Mouse (Mus musculus) heart, embryonic 15.5 days (tissue): ENCODE results near the gene Klhdc2. TPM values are rescaled to one million over a fixed set of nuclear protein-coding genes. Genes with fewer than 3 reads are reported as not detected.

Experiments used
- ATAC-seq: fragments of 200-750 bp; cut with Nextera tagmentation; replicated peaks from 2 replicates; pipeline ENCODE4 v1.8.0; 2017; ENCODE audit warnings: low read depth, moderate TSS enrichment; ENCODE audit not compliant: insufficient number of reproducible peaks, insufficient read depth, low FRiP score
- H3K27ac ChIP-seq: fragments of 300-500 bp; sonication (generic); 2 replicates; pipeline ENCODE4 v1.5.1; 2015; ENCODE audit warnings: mild to moderate bottlenecking, inconsistent platforms
- H3K27me3 ChIP-seq: fragments of 300-500 bp; sonication (generic); 2 replicates; pipeline ENCODE4 v1.6.1; 2015; ENCODE audit warnings: inconsistent platforms
- H3K36me3 ChIP-seq: fragments of 300-500 bp; sonication (generic); 2 replicates; pipeline ENCODE4 v1.6.1; 2015; ENCODE audit warnings: mild to moderate bottlenecking, inconsistent platforms
- H3K4me1 ChIP-seq: fragments of 300-500 bp; sonication (generic); replicated peaks from 2 replicates; pipeline ENCODE4 v1.6.1; 2015; ENCODE audit warnings: inconsistent platforms
- H3K4me2 ChIP-seq: fragments of 300-500 bp; sonication (generic); 2 replicates; pipeline ENCODE4 v1.6.1; 2015; ENCODE audit warnings: inconsistent platforms, mild to moderate bottlenecking, moderate library complexity
- H3K4me3 ChIP-seq: fragments of 300-500 bp; sonication (generic); 2 replicates; pipeline ENCODE4 v1.5.1; 2015; ENCODE audit warnings: mild to moderate bottlenecking, inconsistent platforms
- H3K9ac ChIP-seq: fragments of 300-500 bp; sonication (generic); 2 replicates; pipeline ENCODE4 v1.6.1; 2015; ENCODE audit warnings: mild to moderate bottlenecking, inconsistent platforms
- H3K9me3 ChIP-seq: fragments of 300-500 bp; sonication (generic); replicated peaks from 2 replicates; pipeline ENCODE4 v1.6.1; 2016; ENCODE audit warnings: inconsistent platforms
- WGBS: fragments of 180-500 bp; shearing (Covaris S2); methylation state at CpG from one replicate; pipeline ENCODE4 v1.1.7; 2015; ENCODE audit warnings: mixed read lengths; 5-methylcytosine and 5-hydroxymethylcytosine counted together
- polyA plus RNA-seq: library from polyadenylated mRNA; unstranded; fragments of >200 nt; fragmentation: Nextera tagmentation; extraction: Ambion mirVana; gene quantifications from 2 replicates; pipeline ENCODE4 v1.2.1, GENCODE M21; 2015

The Klhdc2 gene
- polyA plus RNA-seq, 1 experiment from 2014 or later = 122 TPM

- H3K27ac ChIP-seq = no peak overlapping the region
- no peaks in the 10 kb centered on the region for H3K9me3 ChIP-seq
- no peaks in the 10 kb centered on the region for H3K36me3 ChIP-seq
- H3K4me3 ChIP-seq = no peak overlapping the region
- WGBS = 84% methylated on average over 7 of the region's 7 CpGs
- no peak overlapping the region for H3K9ac ChIP-seq
- no peaks in the 10 kb centered on the region for H3K27me3 ChIP-seq
- no peak for ATAC-seq
- H3K4me2 ChIP-seq = no peak overlapping the region
- no peaks in the 10 kb centered on the region for H3K4me1 ChIP-seq
Observed at GRCm38 (mm10) chr12:69283146-69283545, 13.3 kb upstream of the Klhdc2 start.

GRCm38 (mm10) chr12:69287535-69287934 is 8.9 kb upstream of the Klhdc2 start:
- H3K4me2 ChIP-seq = no peak overlapping the region
- H3K4me3 ChIP-seq = no peak overlapping the region
- no peaks in the 10 kb centered on the region for H3K36me3 ChIP-seq
- WGBS = 83% methylated on average over 8 of the region's 8 CpGs
- no peaks in the 10 kb centered on the region for H3K27me3 ChIP-seq
- no peak overlapping the region for H3K9ac ChIP-seq
- no peaks in the 10 kb centered on the region for H3K9me3 ChIP-seq
- no peak for ATAC-seq
- H3K4me1 ChIP-seq = no peaks in the 10 kb centered on the region
- H3K27ac ChIP-seq = no peak overlapping the region

- no peak overlapping the region for H3K4me3 ChIP-seq
- no peak overlapping the region for H3K27ac ChIP-seq
- no peak overlapping the region for H3K4me2 ChIP-seq
- H3K9ac ChIP-seq = no peak overlapping the region
- no peaks in the 10 kb centered on the region for H3K27me3 ChIP-seq
- no peaks in the 10 kb centered on the region for H3K9me3 ChIP-seq
- ATAC-seq = no peak
- 62% methylated on average over 9 of the region's 9 CpGs for WGBS
- no peaks in the 10 kb centered on the region for H3K4me1 ChIP-seq
- no peaks in the 10 kb centered on the region for H3K36me3 ChIP-seq
Observed at GRCm38 (mm10) chr12:69288699-69289098, 7.8 kb upstream of the Klhdc2 start.

GRCm38 (mm10) chr12:69292401-69292800 is 4.1 kb upstream of the Klhdc2 start:
- Histone ChIP-seq H3K4me3 (no peak overlapping the region), H3K9me3 (no peaks in the 10 kb centered on the region), H3K36me3 (no peaks in the 10 kb centered on the region), H3K4me1 (peaks cover 5% of the 10 kb centered on the region; the same call in 1 of the 2 replicates), H3K27me3 (no peaks in the 10 kb centered on the region), H3K9ac (no peak overlapping the region), H3K4me2 (no peak overlapping the region), H3K27ac (no peak overlapping the region)
- 84% methylated on average over 6 of the region's 6 CpGs for WGBS
- no peak for ATAC-seq

GRCm38 (mm10) chr12:69293815-69294214 is 2.7 kb upstream of the Klhdc2 start:
- no peak overlapping the region for H3K27ac ChIP-seq
- no peak for ATAC-seq
- WGBS = 37% methylated on average over 2 of the region's 2 CpGs
- H3K9ac ChIP-seq = no peak overlapping the region
- H3K9me3 ChIP-seq = no peaks in the 10 kb centered on the region
- no peaks in the 10 kb centered on the region for H3K27me3 ChIP-seq
- no peak overlapping the region for H3K4me2 ChIP-seq
- no peak overlapping the region for H3K4me3 ChIP-seq
- H3K36me3 ChIP-seq = no peaks in the 10 kb centered on the region
- peaks cover 14% of the 10 kb centered on the region for H3K4me1 ChIP-seq

GRCm38 (mm10) chr12:69294936-69295335 is 1.5 kb upstream of the Klhdc2 start:
- no peak overlapping the region for H3K27ac ChIP-seq
- WGBS = 79% methylated on average over 2 of the region's 2 CpGs
- no peak for ATAC-seq

GRCm38 (mm10) chr12:69295651-69296050 is 830 bp upstream of the Klhdc2 start:
- Histone ChIP-seq H3K36me3 (peaks cover 7% of the 10 kb centered on the region; the same call in 1 of the 2 replicates), H3K4me3 (peak overlapping the region; percentile 84), H3K4me1 (peaks cover 20% of the 10 kb centered on the region), H3K27me3 (no peaks in the 10 kb centered on the region), H3K4me2 (peak overlapping the region; percentile 75), H3K27ac (peak overlapping the region; percentile 93), H3K9me3 (no peaks in the 10 kb centered on the region), H3K9ac (no peak overlapping the region)
- 84% methylated on average over 4 of the region's 4 CpGs for WGBS
- ATAC-seq = no peak

More at GRCm38 (mm10) chr12:69294936-69295335, 1.5 kb upstream of the Klhdc2 start:
- H3K36me3 ChIP-seq = no peaks in the 10 kb centered on the region
- H3K9me3 ChIP-seq = no peaks in the 10 kb centered on the region
- H3K4me2 ChIP-seq = no peak overlapping the region
- no peak overlapping the region for H3K4me3 ChIP-seq
- H3K4me1 ChIP-seq = peaks cover 20% of the 10 kb centered on the region
- H3K27me3 ChIP-seq = no peaks in the 10 kb centered on the region
- no peak overlapping the region for H3K9ac ChIP-seq

- peak overlapping the region; percentile 84 for H3K4me3 ChIP-seq
- no peaks in the 10 kb centered on the region for H3K27me3 ChIP-seq
- WGBS = 17% methylated on average over 20 of the region's 20 CpGs
- peaks cover 20% of the 10 kb centered on the region for H3K4me1 ChIP-seq
- H3K4me2 ChIP-seq = peak overlapping the region; percentile 75
- no peak for ATAC-seq
- peak overlapping the region; percentile 88 for H3K9ac ChIP-seq
- H3K27ac ChIP-seq = peak overlapping the region; percentile 93
- no peaks in the 10 kb centered on the region for H3K9me3 ChIP-seq
- H3K36me3 ChIP-seq = peaks cover 23% of the 10 kb centered on the region
Observed at GRCm38 (mm10) chr12:69297411-69298150, 1.1 kb downstream of the Klhdc2 start.

- H3K4me3 ChIP-seq = peak overlapping the region; percentile 84
Observed at GRCm38 (mm10) chr12:69298281-69298680, 1.8 kb downstream of the Klhdc2 start.

GRCm38 (mm10) chr12:69299231-69299630 is 2.8 kb downstream of the Klhdc2 start:
- peaks cover 35% of the 10 kb centered on the region for H3K36me3 ChIP-seq
- no peak for ATAC-seq
- peak overlapping the region; percentile 20; the same call in 1 of the 2 replicates for H3K4me2 ChIP-seq
- peaks cover 20% of the 10 kb centered on the region for H3K4me1 ChIP-seq
- no peaks in the 10 kb centered on the region for H3K9me3 ChIP-seq
- no peaks in the 10 kb centered on the region for H3K27me3 ChIP-seq
- no peak overlapping the region for H3K9ac ChIP-seq
- no peak overlapping the region for H3K4me3 ChIP-seq
- no peak overlapping the region for H3K27ac ChIP-seq
- 46% methylated on average over 12 of the region's 12 CpGs for WGBS

More at GRCm38 (mm10) chr12:69298281-69298680, 1.8 kb downstream of the Klhdc2 start:
- H3K9me3 ChIP-seq = no peaks in the 10 kb centered on the region
- no peaks in the 10 kb centered on the region for H3K27me3 ChIP-seq
- no peak overlapping the region for H3K9ac ChIP-seq
- no peak overlapping the region for H3K27ac ChIP-seq
- 83% methylated on average over 4 of the region's 4 CpGs for WGBS
- H3K4me2 ChIP-seq = peak overlapping the region; percentile 75
- ATAC-seq = no peak
- H3K36me3 ChIP-seq = peaks cover 28% of the 10 kb centered on the region
- H3K4me1 ChIP-seq = peaks cover 20% of the 10 kb centered on the region

GRCm38 (mm10) chr12:69299831-69300230 is 3.4 kb downstream of the Klhdc2 start:
- H3K27ac ChIP-seq = no peak overlapping the region
- ATAC-seq = no peak
- no peaks in the 10 kb centered on the region for H3K9me3 ChIP-seq
- H3K4me1 ChIP-seq = peaks cover 20% of the 10 kb centered on the region
- 87% methylated on average over 3 of the region's 3 CpGs for WGBS
- no peaks in the 10 kb centered on the region for H3K27me3 ChIP-seq
- H3K4me2 ChIP-seq = no peak overlapping the region
- no peak overlapping the region for H3K4me3 ChIP-seq
- H3K36me3 ChIP-seq = peaks cover 39% of the 10 kb centered on the region
- H3K9ac ChIP-seq = no peak overlapping the region

GRCm38 (mm10) chr12:69300391-69300790 is 3.9 kb downstream of the Klhdc2 start:
- no peak for ATAC-seq
- Histone ChIP-seq H3K4me3 (no peak overlapping the region), H3K9ac (no peak overlapping the region), H3K27ac (no peak overlapping the region), H3K36me3 (peaks cover 45% of the 10 kb centered on the region), H3K4me1 (peaks cover 20% of the 10 kb centered on the region), H3K9me3 (no peaks in the 10 kb centered on the region), H3K27me3 (no peaks in the 10 kb centered on the region), H3K4me2 (no peak overlapping the region)
- 87% methylated on average over 2 of the region's 2 CpGs for WGBS
